Mouse (Mus musculus): ENCODE measurements around the gene Casp14.

- TF ChIP-seq POLR2A (IDR thresholded peaks at IDR 0.05; ENCODE audit: insufficient read depth, low read depth, low read length): no peak
- no peak for TF ChIP-seq CTCF (IDR thresholded peaks at IDR 0.05; ENCODE audit: insufficient read depth, low read depth, low read length)
These were observed 1.9 kb downstream of the Casp14 start for GRCm38 (mm10) chr10:78716231-78716630.

Measured in olfactory bulb, adult 2 months (tissue).